Mouse (Mus musculus) neural tube, embryonic 12.5 days (tissue): Measurements from ENCODE around the gene Cyp20a1. TPM values are rescaled to one million over a fixed set of nuclear protein-coding genes. Genes with fewer than 3 reads are reported as not detected.
A peak's percentile ranks its signal among the peaks of the same experiment; 100 is the strongest.

Experiments used
- ATAC-seq: fragments of 200-750 bp; cut with Nextera tagmentation; 2 replicates; pipeline ENCODE4 v1.8.0; 2017; ENCODE audit warnings: low read depth, mild to moderate bottlenecking, moderate TSS enrichment, moderate library complexity; ENCODE audit not compliant: low FRiP score
- H3K27ac ChIP-seq: fragments of 300-500 bp; sonication (generic); 2 replicates; pipeline ENCODE4 v1.5.1; 2016
- H3K27me3 ChIP-seq: fragments of 300-500 bp; sonication (generic); replicated peaks from 2 replicates; pipeline ENCODE4 v1.6.1; 2016; ENCODE audit warnings: mild to moderate bottlenecking
- H3K36me3 ChIP-seq: fragments of 300-500 bp; sonication (generic); 2 replicates; pipeline ENCODE4 v1.6.1; 2016; ENCODE audit warnings: mild to moderate bottlenecking
- H3K4me1 ChIP-seq: fragments of 300-500 bp; sonication (generic); 2 replicates; pipeline ENCODE4 v1.6.1; 2016
- H3K4me2 ChIP-seq: fragments of 300-500 bp; sonication (generic); replicated peaks from 2 replicates; pipeline ENCODE4 v1.6.1; 2016; ENCODE audit warnings: mild to moderate bottlenecking
- H3K4me3 ChIP-seq: fragments of 300-500 bp; sonication (generic); 2 replicates; pipeline ENCODE4 v1.5.1; 2016
- H3K9ac ChIP-seq: fragments of 300-500 bp; sonication (generic); 2 replicates; pipeline ENCODE4 v1.6.1; 2016; ENCODE audit warnings: mild to moderate bottlenecking
- H3K9me3 ChIP-seq: fragments of 300-500 bp; sonication (generic); 2 replicates; pipeline ENCODE4 v1.6.1; 2016; ENCODE audit warnings: mild to moderate bottlenecking
- WGBS: fragments of 180-500 bp; shearing (Covaris S2); methylation state at CpG from one replicate; pipeline ENCODE4 v1.1.7; 2016; 5-methylcytosine and 5-hydroxymethylcytosine counted together
- polyA plus RNA-seq: library from polyadenylated mRNA; unstranded; fragments of >200 nt; fragmentation: Nextera tagmentation; extraction: Ambion mirVana; gene quantifications from 2 replicates; pipeline ENCODE4 v1.2.1, GENCODE M21; 2016

The Cyp20a1 gene
- 26.2 and 27.1 TPM in 2 replicates for polyA plus RNA-seq

GRCm38 (mm10) chr1:60342808-60343629 is at the start of gene Cyp20a1:
Cyp20a1 (plus strand) TSS chr1:60343323.
- Histone ChIP-seq H3K27ac (peak within 1 kb of the TSS; percentile 74), H3K9me3 (no peaks in the 10 kb centered on the region), H3K9ac (peak within 1 kb of the TSS; percentile 68), H3K4me2 (peak within 1 kb of the TSS; percentile 66), H3K27me3 (no peaks in the 10 kb centered on the region), H3K4me1 (no peaks in the 10 kb centered on the region), H3K4me3 (peak within 1 kb of the TSS; percentile 66), H3K36me3 (peaks cover 7% of the 10 kb centered on the region; the same call in 1 of the 2 replicates)
- WGBS: 2% methylated on average over 60 of the region's 60 CpGs
- ATAC-seq: peak; percentile 97

- no peak for ATAC-seq
- Histone ChIP-seq H3K27ac (no peak overlapping the region), H3K27me3 (no peaks in the 10 kb centered on the region), H3K4me1 (no peaks in the 10 kb centered on the region), H3K9ac (no peak overlapping the region), H3K4me2 (no peak overlapping the region), H3K4me3 (no peak overlapping the region), H3K36me3 (peaks cover 25% of the 10 kb centered on the region), H3K9me3 (no peaks in the 10 kb centered on the region)
- WGBS: 81% methylated on average over 1 of the region's 1 CpGs
These were observed 49.2 kb upstream of the Cyp20a1 start for GRCm38 (mm10) chr1:60293921-60294320.

- WGBS: 11% methylated on average over 14 of the region's 14 CpGs
These were observed 720 bp downstream of the Cyp20a1 start for GRCm38 (mm10) chr1:60343630-60344455.

DNA sequence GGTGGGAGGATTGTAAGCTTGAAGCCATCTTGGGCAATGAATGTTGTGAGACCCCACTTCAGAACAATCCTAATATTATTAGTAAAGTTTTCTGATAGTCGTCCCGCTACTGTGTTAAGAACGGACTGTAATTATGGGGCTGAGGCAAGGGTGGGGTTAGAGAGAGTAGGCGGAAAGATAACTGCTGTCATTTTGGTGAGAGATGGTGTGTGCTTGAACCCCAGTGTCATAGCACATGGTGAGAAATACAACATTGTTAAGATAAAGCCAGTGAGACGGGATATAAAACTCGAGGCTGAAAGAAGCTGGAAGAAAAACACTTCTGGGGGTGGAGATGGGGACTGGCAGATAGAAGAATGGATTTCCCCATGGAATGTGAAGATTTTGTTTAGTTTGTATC is 1.5 kb downstream of the Cyp20a1 start:
- H3K36me3 ChIP-seq: no peaks in the 10 kb centered on the region
- H3K4me1 ChIP-seq: no peaks in the 10 kb centered on the region
- no peak overlapping the region for H3K4me2 ChIP-seq
- H3K27ac ChIP-seq: no peak overlapping the region
- H3K9me3 ChIP-seq: peaks cover 6% of the 10 kb centered on the region; the same call in 1 of the 2 replicates
- 92% methylated on average over 6 of the region's 6 CpGs for WGBS
- H3K4me3 ChIP-seq: no peak overlapping the region
- no peaks in the 10 kb centered on the region for H3K27me3 ChIP-seq
- ATAC-seq: no peak
- H3K9ac ChIP-seq: no peak overlapping the region

More at GRCm38 (mm10) chr1:60343630-60344455, 720 bp downstream of the Cyp20a1 start:
- ATAC-seq: peak; percentile 54
- H3K27me3 ChIP-seq: no peaks in the 10 kb centered on the region
- peak overlapping the region; percentile 66 for H3K4me2 ChIP-seq
- H3K27ac ChIP-seq: no peak overlapping the region
- H3K4me3 ChIP-seq: peak overlapping the region; percentile 66
- H3K9me3 ChIP-seq: no peaks in the 10 kb centered on the region
- H3K36me3 ChIP-seq: peaks cover 3% of the 10 kb centered on the region; the same call in 1 of the 2 replicates
- no peaks in the 10 kb centered on the region for H3K4me1 ChIP-seq
- peak overlapping the region; percentile 68 for H3K9ac ChIP-seq

- 80% methylated on average over 2 of the region's 2 CpGs for WGBS
- no peak overlapping the region for H3K4me3 ChIP-seq
- ATAC-seq: no peak
- no peak overlapping the region for H3K4me2 ChIP-seq
- H3K27ac ChIP-seq: no peak overlapping the region
- H3K27me3 ChIP-seq: no peaks in the 10 kb centered on the region
- H3K4me1 ChIP-seq: no peaks in the 10 kb centered on the region
- H3K36me3 ChIP-seq: no peaks in the 10 kb centered on the region
- no peak overlapping the region for H3K9ac ChIP-seq
- H3K9me3 ChIP-seq: peaks cover 7% of the 10 kb centered on the region; the same call in 1 of the 2 replicates
These were observed 2.6 kb downstream of the Cyp20a1 start for GRCm38 (mm10) chr1:60345712-60346111.

- no peaks in the 10 kb centered on the region for H3K4me1 ChIP-seq
- H3K9ac ChIP-seq: no peak overlapping the region
- peaks cover 7% of the 10 kb centered on the region; the same call in 1 of the 2 replicates for H3K9me3 ChIP-seq
- H3K27me3 ChIP-seq: no peaks in the 10 kb centered on the region
- no peak overlapping the region for H3K4me3 ChIP-seq
- peaks cover 16% of the 10 kb centered on the region for H3K36me3 ChIP-seq
- no peak for ATAC-seq
- no peak overlapping the region for H3K27ac ChIP-seq
- 93% methylated on average over 5 of the region's 5 CpGs for WGBS
- no peak overlapping the region for H3K4me2 ChIP-seq
These were observed 9.7 kb downstream of the Cyp20a1 start for GRCm38 (mm10) chr1:60352786-60353185.

GRCm38 (mm10) chr1:60361626-60362025 is 18.5 kb downstream of the Cyp20a1 start:
- Histone ChIP-seq H3K4me1 (no peaks in the 10 kb centered on the region), H3K9ac (no peak overlapping the region), H3K9me3 (no peaks in the 10 kb centered on the region), H3K27ac (no peak overlapping the region), H3K36me3 (peaks cover 6% of the 10 kb centered on the region; the same call in 1 of the 2 replicates), H3K4me2 (no peak overlapping the region), H3K27me3 (no peaks in the 10 kb centered on the region), H3K4me3 (no peak overlapping the region)
- WGBS: 95% methylated on average over 1 of the region's 1 CpGs
- ATAC-seq: no peak

GRCm38 (mm10) chr1:60376556-60376955 is 33.4 kb downstream of the Cyp20a1 start:
- WGBS: 82% methylated on average over 1 of the region's 1 CpGs
- Histone ChIP-seq H3K36me3 (peaks cover 40% of the 10 kb centered on the region), H3K27me3 (no peaks in the 10 kb centered on the region), H3K4me2 (no peak overlapping the region), H3K9ac (no peak overlapping the region), H3K4me1 (no peaks in the 10 kb centered on the region), H3K9me3 (no peaks in the 10 kb centered on the region), H3K27ac (no peak overlapping the region), H3K4me3 (no peak overlapping the region)
- no peak for ATAC-seq

- H3K9ac ChIP-seq: no peak overlapping the region
- 98% methylated on average over 3 of the region's 3 CpGs for WGBS
- peaks cover 32% of the 10 kb centered on the region for H3K36me3 ChIP-seq
- no peak overlapping the region for H3K27ac ChIP-seq
- H3K4me1 ChIP-seq: no peaks in the 10 kb centered on the region
- ATAC-seq: no peak
- no peak overlapping the region for H3K4me2 ChIP-seq
- no peaks in the 10 kb centered on the region for H3K27me3 ChIP-seq
- H3K4me3 ChIP-seq: no peak overlapping the region
- no peaks in the 10 kb centered on the region for H3K9me3 ChIP-seq
These were observed 38.8 kb downstream of the Cyp20a1 start for GRCm38 (mm10) chr1:60381910-60382309.

- no peaks in the 10 kb centered on the region for H3K4me1 ChIP-seq
- H3K36me3 ChIP-seq: no peaks in the 10 kb centered on the region
- H3K9ac ChIP-seq: no peak overlapping the region
- no peak for ATAC-seq
- WGBS: 98% methylated on average over 1 of the region's 1 CpGs
- no peaks in the 10 kb centered on the region for H3K9me3 ChIP-seq
- H3K4me2 ChIP-seq: no peak overlapping the region
- no peaks in the 10 kb centered on the region for H3K27me3 ChIP-seq
- H3K4me3 ChIP-seq: no peak overlapping the region
- no peak overlapping the region for H3K27ac ChIP-seq
These were observed 61.7 kb downstream of the Cyp20a1 start for GRCm38 (mm10) chr1:60404848-60405247.

- Histone ChIP-seq H3K4me1 (peaks cover 5% of the 10 kb centered on the region; the same call in 1 of the 2 replicates), H3K4me3 (peak overlapping the region; percentile 88), H3K4me2 (peak overlapping the region; percentile 60), H3K36me3 (no peaks in the 10 kb centered on the region), H3K9me3 (no peaks in the 10 kb centered on the region), H3K27me3 (no peaks in the 10 kb centered on the region), H3K27ac (peak overlapping the region; percentile 88), H3K9ac (peak overlapping the region; percentile 92)
- peak; percentile 63 for ATAC-seq
- WGBS: 19% methylated on average over 13 of the region's 13 CpGs
These were observed 65.5 kb downstream of the Cyp20a1 start for GRCm38 (mm10) chr1:60408501-60409167.
